8 mouse cellular contexts compared by ENCODE assay signal in genomic region chr19:18632231-18633185, GRCm38 (mm10). TPM values are rescaled to one million over a fixed set of nuclear protein-coding genes. Genes with fewer than 3 reads are reported as not detected.
DNase-seq lines count a peak whose midpoint lies in the region; ATAC-seq and TF ChIP-seq lines count a peak whose summit lies in the region.

No protein-coding gene starts in this region.

- no peaks in the 10 kb centered on the region for H3K4me1 ChIP-seq in cerebellum, adult 2 months (ENCODE audit: control insufficient read depth, insufficient read depth, low read length)
- peaks cover 6% of the 10 kb centered on the region for H3K4me1 ChIP-seq in ES-Bruce4 (ENCODE audit: control insufficient read depth, insufficient read depth, low read length)
- peaks cover 13% of the 10 kb centered on the region for H3K4me1 ChIP-seq in hindbrain, embryonic 15.5 days (replicated peaks)
- H3K4me1 ChIP-seq in liver, embryonic 16.5 days (ENCODE audit: control insufficient read depth, low read depth, low read length), result peaks cover 10% of the 10 kb centered on the region

- no peak for ATAC-seq in hindbrain, embryonic 15.5 days (ENCODE audit: low FRiP score, low read depth)
- ATAC-seq in liver, embryonic 16.5 days (ENCODE audit: low read depth), result no peak

- no peak for TF ChIP-seq POLR2A in cerebellum, adult 2 months (IDR thresholded peaks at IDR 0.05; ENCODE audit: borderline replicate concordance, insufficient read depth, low read length)
- TF ChIP-seq POLR2A in ES-Bruce4 (IDR thresholded peaks at IDR 0.05; ENCODE audit: insufficient read depth, low read length), result no peak

- H3K4me2 ChIP-seq in hindbrain, embryonic 15.5 days, result peak overlapping the region; percentile 88
- peak overlapping the region; percentile 78 for H3K4me2 ChIP-seq in liver, embryonic 16.5 days (ENCODE audit: low read depth, low read length)

- WGBS in cerebellum, adult 2 months, result 69% methylated on average over 13 of the region's 13 CpGs
- WGBS in hindbrain, embryonic 15.5 days, result 64% methylated on average over 13 of the region's 13 CpGs
- 53% methylated on average over 13 of the region's 13 CpGs for WGBS in liver, embryonic 16.5 days (ENCODE audit: insufficient replicate concordance)

- H3K9ac ChIP-seq in ES-Bruce4 (ENCODE audit: low read depth, poor library complexity, severe bottlenecking), result peak overlapping the region; percentile 47
- H3K9ac ChIP-seq in hindbrain, embryonic 15.5 days, result peak overlapping the region; percentile 51
- H3K9ac ChIP-seq in liver, embryonic 16.5 days (ENCODE audit: low read depth, low read length), result peak overlapping the region; percentile 54

- H3K9me3 ChIP-seq in ES-Bruce4 (replicated peaks; ENCODE audit: control insufficient read depth, insufficient read depth, low read length, poor library complexity, severe bottlenecking), result no peaks in the 10 kb centered on the region
- H3K9me3 ChIP-seq in hindbrain, embryonic 15.5 days, result no peaks in the 10 kb centered on the region
- no peaks in the 10 kb centered on the region for H3K9me3 ChIP-seq in liver, embryonic 16.5 days (replicated peaks; ENCODE audit: control insufficient read depth, low read length)

- no peak overlapping the region for H3K27ac ChIP-seq in cerebellum, adult 2 months (ENCODE audit: insufficient read depth, low read length)
- H3K27ac ChIP-seq in ES-Bruce4 (ENCODE audit: insufficient read depth, low read length), result no peak overlapping the region
- H3K27ac ChIP-seq in hindbrain, embryonic 15.5 days (replicated peaks), result no peak overlapping the region
- no peak overlapping the region for H3K27ac ChIP-seq in liver, embryonic 16.5 days (ENCODE audit: low read length)

- TF ChIP-seq EP300 in ES-Bruce4 (IDR thresholded peaks at IDR 0.05; ENCODE audit: insufficient read depth, low read depth, low read length), result no peak

- H3K4me3 ChIP-seq in cerebellum, adult 2 months (replicated peaks; ENCODE audit: insufficient read depth, low read depth, low read length), result peak overlapping the region; percentile 72
- peak overlapping the region; percentile 92 for H3K4me3 ChIP-seq in ES-Bruce4 (ENCODE audit: low read depth, low read length)
- peak overlapping the region; percentile 68 for H3K4me3 ChIP-seq in hindbrain, embryonic 15.5 days
- peak overlapping the region; percentile 90 for H3K4me3 ChIP-seq in liver, embryonic 16.5 days (ENCODE audit: low read depth, low read length)

- no peak for TF ChIP-seq CTCF in cerebellum, adult 2 months (IDR thresholded peaks at IDR 0.05; ENCODE audit: borderline replicate concordance, insufficient read depth, low read depth, low read length)
- no peak for TF ChIP-seq CTCF in ES-Bruce4 (IDR thresholded peaks at IDR 0.05; ENCODE audit: low read depth, low read length)

- no peaks in the 10 kb centered on the region for H3K27me3 ChIP-seq in cerebellum, adult 2 months (ENCODE audit: control insufficient read depth, insufficient read depth, low read length)
- H3K27me3 ChIP-seq in ES-Bruce4 (ENCODE audit: control insufficient read depth, insufficient read depth, low read length, poor library complexity, severe bottlenecking), result no peaks in the 10 kb centered on the region
- peaks cover 7% of the 10 kb centered on the region; the same call in 1 of the 2 replicates for H3K27me3 ChIP-seq in hindbrain, embryonic 15.5 days
- H3K27me3 ChIP-seq in liver, embryonic 16.5 days (ENCODE audit: control insufficient read depth, insufficient read depth, low read depth, low read length), result no peaks in the 10 kb centered on the region

- no peak for DNase-seq in cerebellum, adult 2 months
- DNase-seq in cerebellum, postnatal 4 days (ENCODE audit: low spot score in 2 of 2), result no peak
- DNase-seq in adrenal gland, adult 2 months, result no peak
- DNase-seq in layer of hippocampus, adult 18-20 months (ENCODE audit: low spot score in 2 of 2), result no peak
- DNase-seq in testis, postnatal 14 days (ENCODE audit: low spot score), result no peak

- no peaks in the 10 kb centered on the region for H3K36me3 ChIP-seq in ES-Bruce4 (ENCODE audit: control insufficient read depth, insufficient read depth, low read length, poor library complexity, severe bottlenecking)
- no peaks in the 10 kb centered on the region for H3K36me3 ChIP-seq in hindbrain, embryonic 15.5 days
- H3K36me3 ChIP-seq in liver, embryonic 16.5 days (ENCODE audit: control insufficient read depth, insufficient read depth), result no peaks in the 10 kb centered on the region

RNA-seq across cellular contexts. Expression of gene Nmrk1, which starts 0.8 kb away (rescaled TPM):
- 10.7 and 10.8 TPM in 2 replicates for polyA plus RNA-seq in cerebellum, adult 2 months (2012; rRNA removed)
- 15.9 and 20.4 TPM in 2 replicates for polyA plus RNA-seq in ES-Bruce4 (2011; ENCODE audit: insufficient read depth, insufficient read length, low read depth, missing spikeins)
- polyA plus RNA-seq in hindbrain, embryonic 15.5 days (2015; fragmentation: Nextera tagmentation; extraction: Ambion mirVana), result 9.3 and 10.0 TPM in 2 replicates
- 5.6 and 6.1 TPM in 2 replicates for polyA plus RNA-seq in liver, embryonic 16.5 days (2015; fragmentation: Nextera tagmentation; extraction: Ambion mirVana)
- total RNA-seq in adrenal gland, adult 2 months (2021), result 10 to 100 TPM in 1 of 2 experiments, 1 to 10 TPM in 1; 9.5 to 11.9 TPM
- polyA plus RNA-seq in adrenal gland, adult 2 months (2012; rRNA removed), result 3.2 and 4.7 TPM in 2 replicates
- 1 to 10 TPM; 8.7 to 9.3 TPM for total RNA-seq in layer of hippocampus, adult 18-20 months (2021)

RNA-seq across cellular contexts. Expression of gene Ostf1, which starts 0.9 kb away (rescaled TPM):
- polyA plus RNA-seq in cerebellum, adult 2 months (2012; rRNA removed), result 26.4 and 29.0 TPM in 2 replicates
- polyA plus RNA-seq in ES-Bruce4 (2011; ENCODE audit: insufficient read depth, insufficient read length, low read depth, missing spikeins), result 79.9 and 87.0 TPM in 2 replicates
- 53.1 and 56.7 TPM in 2 replicates for polyA plus RNA-seq in hindbrain, embryonic 15.5 days (2015; fragmentation: Nextera tagmentation; extraction: Ambion mirVana)
- polyA plus RNA-seq in liver, embryonic 16.5 days (2015; fragmentation: Nextera tagmentation; extraction: Ambion mirVana), result 58.2 and 60.6 TPM in 2 replicates
- total RNA-seq in adrenal gland, adult 2 months (2021), result 100 to 1,000 TPM; 108 to 122 TPM
- polyA plus RNA-seq in adrenal gland, adult 2 months (2012; rRNA removed), result 61.1 and 95.4 TPM in 2 replicates
- 10 to 100 TPM; 25.0 to 27.0 TPM for total RNA-seq in layer of hippocampus, adult 18-20 months (2021)

RNA-seq across cellular contexts. Expression of gene Carnmt1, which starts 38.1 kb away (rescaled TPM):
- polyA plus RNA-seq in cerebellum, adult 2 months (2012; rRNA removed), result 7.7 and 8.2 TPM in 2 replicates
- polyA plus RNA-seq in ES-Bruce4 (2011; ENCODE audit: insufficient read depth, insufficient read length, low read depth, missing spikeins), result 40.8 and 49.5 TPM in 2 replicates
- 15.2 and 19.3 TPM in 2 replicates for polyA plus RNA-seq in hindbrain, embryonic 15.5 days (2015; fragmentation: Nextera tagmentation; extraction: Ambion mirVana)
- 12.0 and 12.6 TPM in 2 replicates for polyA plus RNA-seq in liver, embryonic 16.5 days (2015; fragmentation: Nextera tagmentation; extraction: Ambion mirVana)
- 10 to 100 TPM; 23.7 to 24.7 TPM for total RNA-seq in adrenal gland, adult 2 months (2021)
- polyA plus RNA-seq in adrenal gland, adult 2 months (2012; rRNA removed), result 10.4 and 12.5 TPM in 2 replicates
- 10 to 100 TPM; 11.0 to 11.6 TPM for total RNA-seq in layer of hippocampus, adult 18-20 months (2021)
